Mouse (Mus musculus): Measurements from ENCODE around the gene Slc47a1. TPM values are rescaled to one million over a fixed set of nuclear protein-coding genes. Genes with fewer than 3 reads are reported as not detected.

The Slc47a1 gene
- polyA plus RNA-seq (2015; fragmentation: Illumina TruSeq; extraction: RNeasy Lipid Tissue Mini Kit (QIAGEN cat#74804); ENCODE audit: insufficient read depth, low read depth, low replicate concordance), result not detected

GRCm38 (mm10) chr11:61377881-61378613 is at the start of gene Slc47a1:
Slc47a1 (minus strand) TSS chr11:61378345.

DNA sequence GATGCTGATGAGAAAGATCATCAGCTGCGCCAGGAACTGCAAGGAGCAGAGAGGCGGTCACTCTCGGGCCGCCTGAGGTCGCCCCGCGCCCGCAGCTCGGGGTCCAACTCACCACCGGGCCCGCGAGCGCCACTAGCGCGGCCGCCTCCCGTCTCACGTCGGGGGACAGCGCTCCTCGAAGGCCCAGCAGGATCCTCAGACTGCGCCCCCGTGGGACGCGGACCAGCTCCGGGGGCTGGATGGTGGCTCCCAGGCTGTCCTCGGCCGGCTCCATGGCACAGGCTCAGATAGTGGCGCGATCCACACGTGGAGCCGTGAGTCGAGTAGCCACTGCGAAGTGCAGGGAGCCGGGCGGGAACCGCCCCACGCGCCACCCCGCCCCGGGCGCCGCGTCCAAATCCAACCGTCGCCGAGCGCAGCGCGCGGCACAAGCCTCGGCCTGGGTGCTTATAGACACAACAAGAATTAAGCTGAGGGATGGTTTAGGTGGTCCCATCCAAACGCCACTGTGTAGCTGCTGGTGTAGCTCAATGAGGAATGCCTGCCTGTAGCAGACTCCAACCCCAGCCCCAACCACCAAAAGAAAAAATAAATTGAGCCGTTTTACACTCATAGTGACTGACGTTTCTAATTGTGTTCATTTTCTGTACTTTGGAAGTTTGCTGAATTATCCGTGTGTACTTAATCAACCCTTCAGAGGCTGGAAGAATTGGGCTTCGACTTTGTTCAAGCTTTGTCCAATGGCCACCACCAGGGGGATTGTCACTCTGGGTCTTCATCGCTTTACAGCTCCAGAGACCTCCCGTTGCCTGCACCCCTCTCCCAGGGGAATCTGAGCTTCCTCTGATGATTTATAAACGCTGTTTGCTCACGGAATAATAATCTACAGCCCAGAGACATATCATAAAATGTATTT is 35.4 kb downstream of the Slc47a1 start, which contains the start of gene Slc47a2:
TSS of gene Slc47a2 (minus strand) at position 356 of the 916 bp plus-strand sequence.

Other genes with a start within 250 kb of the Slc47a1 start
- 6.2 TPM for gene Usp22, start 203.3 kb downstream of the Slc47a1 start, polyA plus RNA-seq (2015; fragmentation: Illumina TruSeq; extraction: RNeasy Lipid Tissue Mini Kit (QIAGEN cat#74804); ENCODE audit: insufficient read depth, low read depth, low replicate concordance)
- not detected for gene Aldh3a1, start 170.8 kb downstream of the Slc47a1 start, polyA plus RNA-seq (2015; fragmentation: Illumina TruSeq; extraction: RNeasy Lipid Tissue Mini Kit (QIAGEN cat#74804); ENCODE audit: insufficient read depth, low read depth, low replicate concordance)
- 16.7 TPM for gene Aldh3a2, start 110.9 kb downstream of the Slc47a1 start, polyA plus RNA-seq (2015; fragmentation: Illumina TruSeq; extraction: RNeasy Lipid Tissue Mini Kit (QIAGEN cat#74804); ENCODE audit: insufficient read depth, low read depth, low replicate concordance)
- gene Slc47a2, start 35.5 kb downstream of the Slc47a1 start, polyA plus RNA-seq (2015; fragmentation: Illumina TruSeq; extraction: RNeasy Lipid Tissue Mini Kit (QIAGEN cat#74804); ENCODE audit: insufficient read depth, low read depth, low replicate concordance), result not detected
- gene Rnf112, start 75.8 kb upstream of the Slc47a1 start, polyA plus RNA-seq (2015; fragmentation: Illumina TruSeq; extraction: RNeasy Lipid Tissue Mini Kit (QIAGEN cat#74804); ENCODE audit: insufficient read depth, low read depth, low replicate concordance), result 1.7 TPM
- gene Mfap4, start 107.1 kb upstream of the Slc47a1 start, polyA plus RNA-seq (2015; fragmentation: Illumina TruSeq; extraction: RNeasy Lipid Tissue Mini Kit (QIAGEN cat#74804); ENCODE audit: insufficient read depth, low read depth, low replicate concordance), result 5.2 TPM
- gene Mapk7, start 116.1 kb upstream of the Slc47a1 start, polyA plus RNA-seq (2015; fragmentation: Illumina TruSeq; extraction: RNeasy Lipid Tissue Mini Kit (QIAGEN cat#74804); ENCODE audit: insufficient read depth, low read depth, low replicate concordance), result 5.6 TPM
- gene B9d1, start 126.8 kb upstream of the Slc47a1 start, polyA plus RNA-seq (2015; fragmentation: Illumina TruSeq; extraction: RNeasy Lipid Tissue Mini Kit (QIAGEN cat#74804); ENCODE audit: insufficient read depth, low read depth, low replicate concordance), result 5.1 TPM
- 7.1 TPM for gene Epn2, start 201.3 kb upstream of the Slc47a1 start, polyA plus RNA-seq (2015; fragmentation: Illumina TruSeq; extraction: RNeasy Lipid Tissue Mini Kit (QIAGEN cat#74804); ENCODE audit: insufficient read depth, low read depth, low replicate concordance)

Data from pancreas, adult 10 weeks (tissue).